Mouse (Mus musculus) lung, embryonic 16.5 days (tissue): ENCODE measurements around the gene Spata2l. TPM values are rescaled to one million over a fixed set of nuclear protein-coding genes. Genes with fewer than 3 reads are reported as not detected.
A peak's percentile ranks its signal among the peaks of the same experiment; 100 is the strongest.

Experiments
- ATAC-seq: fragments of 200-750 bp; cut with Nextera tagmentation; 2 replicates; pipeline ENCODE4 v1.8.0; 2017; ENCODE audit warnings: low read depth, mild to moderate bottlenecking, moderate library complexity
- H3K27ac ChIP-seq: fragments of 300-500 bp; sonication (generic); 2 replicates; pipeline ENCODE4 v1.5.1; 2014; ENCODE audit warnings: mild to moderate bottlenecking, control low read depth, low read length
- H3K27me3 ChIP-seq: fragments of 300-500 bp; sonication (generic); 2 replicates; pipeline ENCODE4 v1.6.1; 2014; ENCODE audit warnings: low read depth, low read length, mixed read lengths; ENCODE audit not compliant: control insufficient read depth, insufficient read depth
- H3K36me3 ChIP-seq: fragments of 300-500 bp; sonication (generic); 2 replicates; pipeline ENCODE4 v1.6.1; 2014; ENCODE audit warnings: low read length; ENCODE audit not compliant: control insufficient read depth, insufficient read depth
- H3K4me1 ChIP-seq: fragments of 300-500 bp; sonication (generic); replicated peaks from 2 replicates; pipeline ENCODE4 v1.6.1; 2014; ENCODE audit warnings: low read length, mixed read lengths; ENCODE audit not compliant: control insufficient read depth, insufficient read depth
- H3K4me2 ChIP-seq: fragments of 300-500 bp; sonication (generic); 2 replicates; pipeline ENCODE4 v1.6.1; 2014; ENCODE audit warnings: low read depth, low read length, control low read depth
- H3K4me3 ChIP-seq: fragments of 300-500 bp; sonication (generic); 2 replicates; pipeline ENCODE4 v1.5.1; 2014; ENCODE audit warnings: mild to moderate bottlenecking, low read length, control low read depth
- H3K9ac ChIP-seq: fragments of 300-500 bp; sonication (generic); 2 replicates; pipeline ENCODE4 v1.6.1; 2014; ENCODE audit warnings: low read length, control low read depth
- H3K9me3 ChIP-seq: fragments of 300-500 bp; sonication (generic); 2 replicates; pipeline ENCODE4 v1.6.1; 2016; ENCODE audit warnings: low read length; ENCODE audit not compliant: control insufficient read depth
- WGBS: fragments of 180-500 bp; shearing (Covaris S2); extraction: QIAGEN DNeasy Blood & Tissue Kit; methylation state at CpG from one replicate; pipeline ENCODE4 v1.1.7; 2014; 5-methylcytosine and 5-hydroxymethylcytosine counted together
- polyA plus RNA-seq: library from polyadenylated mRNA; unstranded; fragments of >200 nt; fragmentation: Nextera tagmentation; extraction: Ambion mirVana; gene quantifications from 2 replicates; pipeline ENCODE4 v1.2.1, GENCODE M21; 2015

Spata2l gene
- polyA plus RNA-seq, 1 experiment from 2014 or later, result 5.8 TPM

DNA sequence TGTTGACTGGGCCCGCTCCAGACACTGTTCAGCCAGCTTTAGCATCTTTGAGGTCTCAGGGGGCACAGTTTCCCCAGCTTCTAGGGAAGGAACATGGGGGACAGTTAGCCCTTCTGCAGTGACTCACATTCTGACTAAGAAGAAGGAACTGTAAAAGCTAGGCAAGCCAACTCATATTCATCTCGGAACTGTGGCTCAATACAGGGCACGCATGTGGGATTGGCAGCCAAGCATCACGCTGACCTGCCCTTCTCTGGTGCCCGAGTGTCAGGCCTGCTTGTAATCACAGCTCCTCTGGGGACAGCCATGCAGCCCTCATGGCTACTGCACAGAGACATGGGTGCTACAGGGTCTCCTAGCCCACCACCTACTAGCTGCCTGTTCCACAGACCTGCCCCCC is 14.9 kb upstream of the Spata2l start:
- no peak overlapping the region for H3K4me2 ChIP-seq
- H3K27me3 ChIP-seq, result no peaks in the 10 kb centered on the region
- no peak for ATAC-seq
- no peak overlapping the region for H3K27ac ChIP-seq
- H3K9me3 ChIP-seq, result no peaks in the 10 kb centered on the region
- H3K36me3 ChIP-seq, result peaks cover 17% of the 10 kb centered on the region
- H3K4me1 ChIP-seq, result peaks cover 19% of the 10 kb centered on the region
- 96% methylated on average over 5 of the region's 5 CpGs for WGBS
- no peak overlapping the region for H3K9ac ChIP-seq
- no peak overlapping the region for H3K4me3 ChIP-seq

DNA sequence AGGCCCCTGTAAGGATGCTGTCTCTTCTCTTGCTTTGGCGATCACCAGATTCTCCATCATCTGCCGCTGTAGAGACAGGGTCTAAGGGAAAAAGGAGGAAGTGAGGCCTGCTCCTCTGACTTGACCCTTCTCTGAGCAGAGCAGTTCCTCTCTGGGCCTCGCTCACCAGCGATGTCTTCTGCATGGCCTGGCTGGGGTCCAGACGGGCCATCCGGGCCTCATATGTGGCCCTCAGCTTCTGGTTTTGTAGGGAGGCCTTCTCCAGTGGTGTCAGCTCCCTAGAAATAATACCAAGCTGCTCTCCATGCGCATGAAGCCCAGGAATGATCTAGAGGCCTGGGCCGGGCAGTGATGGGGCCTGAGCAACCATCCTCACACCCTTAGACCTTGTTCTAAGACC is 12.6 kb upstream of the Spata2l start:
- Histone ChIP-seq H3K4me3 (no peak overlapping the region), H3K4me2 (no peak overlapping the region), H3K36me3 (peaks cover 21% of the 10 kb centered on the region), H3K9ac (no peak overlapping the region), H3K4me1 (peaks cover 9% of the 10 kb centered on the region), H3K27ac (no peak overlapping the region), H3K27me3 (no peaks in the 10 kb centered on the region), H3K9me3 (no peaks in the 10 kb centered on the region)
- no peak for ATAC-seq
- 86% methylated on average over 8 of the region's 8 CpGs for WGBS

DNA sequence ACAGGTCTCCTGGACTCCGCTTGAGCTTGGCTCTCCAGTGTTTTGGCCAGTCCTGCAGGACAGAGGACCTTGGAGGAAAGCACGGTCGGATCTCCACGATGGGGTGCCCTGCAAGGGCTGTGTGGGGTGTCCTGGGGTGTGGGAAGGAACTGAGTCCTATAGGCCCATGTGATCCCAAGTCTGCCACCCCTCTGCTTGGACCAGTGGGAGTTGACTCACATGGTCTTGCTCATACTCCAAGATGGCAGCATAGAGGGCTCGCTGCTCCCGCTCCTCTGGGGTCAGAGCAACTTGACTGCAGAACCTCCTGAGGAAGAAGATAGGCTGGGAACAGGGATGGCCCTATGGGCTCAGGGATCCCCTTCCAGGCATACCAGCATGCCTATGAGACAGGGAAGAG is 11.7 kb upstream of the Spata2l start:
- H3K36me3 ChIP-seq, result peaks cover 21% of the 10 kb centered on the region

DNA sequence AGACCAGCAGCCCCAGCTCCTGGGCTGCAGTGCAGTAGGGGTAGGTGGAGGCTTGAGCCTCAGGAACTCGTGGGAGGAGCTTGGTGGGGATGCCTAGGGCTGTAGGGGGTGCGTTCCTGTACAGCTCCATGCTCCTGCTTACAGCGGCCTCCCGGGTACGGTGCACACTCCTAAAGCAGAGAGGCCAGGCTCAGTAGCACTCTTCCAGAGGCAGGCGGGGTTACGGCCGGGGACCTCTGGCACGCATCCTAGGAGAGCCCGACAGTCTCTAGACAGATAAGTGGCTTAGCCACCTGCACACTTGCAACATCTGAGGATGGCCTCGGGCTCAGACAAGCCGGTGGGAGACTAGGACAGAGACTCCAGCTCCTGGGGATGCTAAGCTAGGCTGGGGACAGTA is 9.5 kb upstream of the Spata2l start:
- Histone ChIP-seq H3K27ac (no peak overlapping the region), H3K9ac (no peak overlapping the region), H3K4me3 (no peak overlapping the region), H3K4me2 (no peak overlapping the region), H3K36me3 (peaks cover 21% of the 10 kb centered on the region), H3K9me3 (no peaks in the 10 kb centered on the region), H3K27me3 (no peaks in the 10 kb centered on the region), H3K4me1 (no peaks in the 10 kb centered on the region)
- ATAC-seq, result no peak
- WGBS, result 76% methylated on average over 12 of the region's 12 CpGs

More for the DNA sequence above, 11.7 kb upstream of the Spata2l start:
- Histone ChIP-seq H3K4me1 (peaks cover 3% of the 10 kb centered on the region), H3K9me3 (no peaks in the 10 kb centered on the region), H3K4me3 (no peak overlapping the region), H3K4me2 (no peak overlapping the region), H3K27ac (no peak overlapping the region), H3K27me3 (no peaks in the 10 kb centered on the region), H3K9ac (no peak overlapping the region)
- WGBS, result 95% methylated on average over 6 of the region's 6 CpGs
- ATAC-seq, result no peak

DNA sequence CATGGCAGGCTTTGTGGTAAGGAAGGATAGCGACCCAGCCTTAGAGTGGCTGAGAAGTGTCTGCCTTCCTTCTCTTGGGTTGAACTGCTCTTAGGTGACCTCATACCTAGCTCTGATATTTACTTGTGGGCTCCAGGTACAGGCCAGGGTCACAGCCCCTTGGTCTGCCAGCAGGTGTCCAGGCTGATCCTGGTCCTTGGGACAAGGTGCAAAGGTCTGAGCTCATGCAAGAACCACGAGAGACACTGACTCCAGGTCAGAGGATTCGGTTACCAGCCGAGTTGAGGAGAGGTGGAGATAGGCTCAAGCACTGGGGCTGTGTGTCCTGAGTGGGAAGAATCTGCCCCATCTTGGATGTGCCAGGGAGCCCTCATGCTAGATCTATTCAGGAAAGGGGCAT is 8.3 kb upstream of the Spata2l start:
- peaks cover 21% of the 10 kb centered on the region for H3K36me3 ChIP-seq
- H3K4me2 ChIP-seq, result no peak overlapping the region
- no peaks in the 10 kb centered on the region for H3K9me3 ChIP-seq
- H3K27ac ChIP-seq, result no peak overlapping the region
- H3K4me1 ChIP-seq, result no peaks in the 10 kb centered on the region
- no peak for ATAC-seq
- no peak overlapping the region for H3K9ac ChIP-seq
- WGBS, result 90% methylated on average over 4 of the region's 4 CpGs
- no peak overlapping the region for H3K4me3 ChIP-seq
- no peaks in the 10 kb centered on the region for H3K27me3 ChIP-seq

DNA sequence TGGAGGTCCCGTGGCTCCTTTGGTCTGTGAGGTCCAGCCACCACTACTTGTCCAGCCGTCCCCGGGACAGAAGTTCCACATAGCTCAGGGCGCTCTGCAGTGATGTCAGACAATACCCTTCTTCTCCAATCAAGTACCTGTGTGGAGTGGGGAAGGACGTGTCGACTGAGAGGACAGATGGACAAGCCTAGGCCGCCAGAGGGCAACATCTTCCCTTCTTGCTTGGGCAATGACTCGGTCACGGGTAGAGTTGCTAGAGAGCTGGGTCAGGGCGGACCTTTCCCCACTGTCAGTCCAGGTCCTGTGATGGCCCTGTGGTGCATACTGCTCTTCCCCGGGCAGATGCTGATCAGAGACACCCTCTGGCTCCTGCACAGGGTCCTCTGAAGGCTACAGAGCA is 7.0 kb upstream of the Spata2l start:
- H3K4me2 ChIP-seq, result no peak overlapping the region
- H3K27ac ChIP-seq, result no peak overlapping the region
- no peak overlapping the region for H3K4me3 ChIP-seq
- H3K4me1 ChIP-seq, result no peaks in the 10 kb centered on the region
- no peaks in the 10 kb centered on the region for H3K27me3 ChIP-seq
- no peaks in the 10 kb centered on the region for H3K9me3 ChIP-seq
- ATAC-seq, result no peak
- no peak overlapping the region for H3K9ac ChIP-seq
- H3K36me3 ChIP-seq, result peaks cover 18% of the 10 kb centered on the region
- WGBS, result 65% methylated on average over 11 of the region's 11 CpGs

DNA sequence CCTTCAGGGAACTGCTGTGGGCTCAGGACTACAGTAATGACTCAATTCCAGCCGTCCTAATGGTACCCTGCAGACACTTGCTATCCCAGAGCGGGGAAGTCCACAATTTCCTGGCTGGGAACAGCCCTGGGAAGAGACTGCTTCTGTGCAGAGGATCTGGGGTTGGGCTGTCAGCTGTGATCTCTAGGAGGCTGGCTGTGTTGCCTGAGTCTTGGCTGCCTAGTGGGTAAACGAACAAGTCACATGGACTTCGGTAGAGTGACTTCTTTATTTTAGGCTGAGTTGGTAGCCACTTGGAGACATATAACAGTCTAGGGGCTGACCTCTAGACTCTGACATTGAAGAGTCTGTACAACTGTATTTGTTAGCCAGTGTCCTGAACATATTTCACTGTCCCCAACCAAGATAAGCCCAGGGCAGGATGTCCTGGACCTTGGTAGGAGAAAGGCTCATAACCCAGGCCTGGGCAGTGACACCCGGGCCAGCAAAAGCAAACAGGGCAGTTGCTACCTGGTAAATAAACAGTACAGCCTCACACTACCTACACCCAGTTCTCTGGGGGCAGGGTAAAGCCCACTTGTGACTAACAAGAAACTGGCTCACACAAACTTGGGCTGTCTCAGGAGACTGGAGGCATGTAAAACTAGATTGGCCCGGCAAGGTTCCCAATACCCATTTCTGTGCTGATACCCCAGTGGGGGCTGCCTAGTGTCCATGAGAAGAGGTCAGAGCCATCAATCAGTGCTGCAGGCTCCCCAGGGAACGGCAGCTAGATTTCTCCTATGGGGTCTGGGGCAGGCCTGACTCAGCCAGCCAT is 6.3 kb upstream of the Spata2l start:
- H3K27me3 ChIP-seq, result no peaks in the 10 kb centered on the region
- no peak overlapping the region for H3K9ac ChIP-seq
- H3K4me1 ChIP-seq, result no peaks in the 10 kb centered on the region
- no peaks in the 10 kb centered on the region for H3K9me3 ChIP-seq
- H3K36me3 ChIP-seq, result peaks cover 13% of the 10 kb centered on the region
- H3K4me2 ChIP-seq, result no peak overlapping the region
- H3K27ac ChIP-seq, result no peak overlapping the region
- WGBS, result 70% methylated on average over 7 of the region's 7 CpGs
- H3K4me3 ChIP-seq, result no peak overlapping the region
- no peak for ATAC-seq

DNA sequence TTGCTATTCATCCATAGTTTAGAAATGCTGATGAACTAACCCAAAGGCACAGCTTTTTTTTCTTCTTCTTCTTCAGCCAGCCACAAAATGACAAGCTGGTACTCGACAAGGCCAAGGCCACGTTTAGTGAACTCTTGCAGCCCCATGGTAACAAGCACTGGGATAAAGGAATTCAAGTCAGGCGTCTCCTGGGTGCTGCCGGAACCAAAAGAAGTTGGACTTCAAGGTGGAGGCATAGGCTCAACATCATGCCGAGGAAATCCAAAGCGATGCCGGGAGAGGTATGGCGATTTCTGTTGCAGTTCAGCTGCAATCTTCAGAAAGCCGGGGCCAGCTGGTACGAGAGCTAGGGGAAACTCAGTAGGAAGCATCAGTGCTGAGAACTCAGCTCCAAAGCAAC is 3.4 kb upstream of the Spata2l start:
- ATAC-seq, result no peak
- H3K36me3 ChIP-seq, result no peaks in the 10 kb centered on the region; the same call in none of the 2 replicates

DNA sequence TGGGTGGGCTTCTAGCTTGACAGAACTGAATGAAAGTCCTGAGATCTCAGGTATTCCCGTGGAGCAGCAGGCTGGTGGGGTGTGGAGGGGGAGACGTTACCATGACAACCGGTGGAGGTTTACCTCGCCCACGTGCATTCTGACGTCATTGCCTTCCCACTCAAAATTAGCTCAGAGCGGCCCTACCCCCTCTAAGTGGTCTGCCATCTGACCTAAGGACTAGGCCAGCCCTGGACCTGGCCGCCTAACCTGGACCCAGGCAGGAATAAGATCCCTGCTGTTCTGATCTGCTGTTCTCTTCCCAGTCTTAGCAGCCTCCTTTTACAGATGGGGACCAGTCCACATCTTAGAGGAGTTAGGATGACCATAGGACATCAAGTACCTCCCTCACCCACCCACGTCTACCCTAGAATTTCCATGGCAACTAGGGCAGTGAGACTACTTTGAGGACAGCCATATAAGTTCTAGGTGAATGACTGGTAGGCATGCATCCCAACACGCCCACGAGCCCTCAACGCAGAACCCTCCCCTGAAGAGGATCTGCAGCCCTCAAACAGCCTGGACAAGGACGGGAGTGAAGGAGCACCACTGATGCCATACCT is 1.0 kb downstream of the Spata2l start:
- Histone ChIP-seq H3K27ac (no peak overlapping the region), H3K9ac (peak overlapping the region; percentile 73), H3K36me3 (no peaks in the 10 kb centered on the region), H3K4me2 (peak overlapping the region; percentile 91), H3K27me3 (peaks cover 3% of the 10 kb centered on the region), H3K4me1 (peaks cover 8% of the 10 kb centered on the region), H3K9me3 (no peaks in the 10 kb centered on the region), H3K4me3 (peak overlapping the region; percentile 68)
- ATAC-seq, result 0 out of 2 replicates have a peak, but pooled peaks have one; percentile 11
- 24% methylated on average over 13 of the region's 13 CpGs for WGBS

More for the DNA sequence above, 3.4 kb upstream of the Spata2l start:
- 80% methylated on average over 10 of the region's 10 CpGs for WGBS
- peaks cover 8% of the 10 kb centered on the region for H3K4me1 ChIP-seq
- no peak overlapping the region for H3K4me3 ChIP-seq
- no peaks in the 10 kb centered on the region for H3K9me3 ChIP-seq
- no peak overlapping the region for H3K4me2 ChIP-seq
- no peaks in the 10 kb centered on the region for H3K27me3 ChIP-seq
- no peak overlapping the region for H3K9ac ChIP-seq
- no peak overlapping the region for H3K27ac ChIP-seq
